Mouse (Mus musculus): ENCODE results near the gene Osgep. TPM values are rescaled to one million over a fixed set of nuclear protein-coding genes. Genes with fewer than 3 reads are reported as not detected.

Osgep gene
- polyA plus RNA-seq, 1 experiment from 2014 or later, result 117 TPM

DNA sequence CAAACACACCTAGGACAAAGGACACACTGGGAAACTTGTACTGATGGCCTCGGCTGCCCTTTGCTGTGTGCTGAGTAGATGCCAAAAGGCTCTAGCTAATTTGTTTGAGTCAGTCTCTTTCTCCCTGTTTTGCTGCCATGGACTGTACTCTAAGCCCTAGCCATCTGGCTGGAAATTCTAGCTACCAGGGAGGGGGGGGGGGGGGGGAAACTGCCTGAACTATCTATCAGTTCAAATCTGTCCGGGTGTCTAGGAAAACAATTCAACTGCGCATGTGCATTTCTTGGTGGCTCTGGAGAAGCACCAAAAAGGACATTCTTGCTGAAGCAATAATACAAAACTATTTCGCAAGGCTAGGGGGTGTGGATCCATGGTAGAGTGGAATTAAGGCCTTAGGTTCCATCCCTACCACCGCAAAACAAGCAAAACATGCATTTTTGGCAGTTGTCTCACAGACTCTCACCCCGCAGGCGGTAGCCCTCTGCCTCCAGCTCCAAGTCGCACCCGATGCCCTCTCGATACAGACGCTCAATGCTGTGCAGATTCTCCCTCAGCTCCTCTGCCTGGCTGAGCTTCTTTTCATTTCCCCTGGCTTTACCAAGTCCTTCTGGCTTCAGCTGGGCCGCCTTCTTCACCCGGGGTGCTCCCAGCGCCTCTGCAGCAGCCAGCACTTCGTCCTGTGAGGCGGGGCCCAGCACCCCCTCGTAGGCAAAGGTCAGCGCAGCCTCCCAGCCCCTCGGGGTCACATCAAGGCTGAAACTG lies 28.5 kb downstream of the Osgep start:
- peak overlapping the region; percentile 28 for H3K27ac ChIP-seq (ENCODE audit: low read length)
- H3K4me2 ChIP-seq (ENCODE audit: low read length), result peak overlapping the region; percentile 65
- no peaks in the 10 kb centered on the region for H3K36me3 ChIP-seq (ENCODE audit: control insufficient read depth, insufficient read depth, low read length)
- peak overlapping the region; percentile 41 for H3K4me3 ChIP-seq (ENCODE audit: low read depth, low read length)
- 15% methylated on average over 19 of the region's 19 CpGs for WGBS
- peak; percentile 64 for ATAC-seq
- no peaks in the 10 kb centered on the region for H3K9me3 ChIP-seq (replicated peaks; ENCODE audit: control insufficient read depth, low read length, poor library complexity, severe bottlenecking)
- peaks cover 12% of the 10 kb centered on the region for H3K4me1 ChIP-seq (ENCODE audit: control insufficient read depth, insufficient read depth, low read length)
- H3K27me3 ChIP-seq (ENCODE audit: control insufficient read depth, insufficient read depth, low read depth, low read length), result no peaks in the 10 kb centered on the region; the same call in 1 of the 2 replicates
- H3K9ac ChIP-seq (ENCODE audit: low read depth, low read length), result peak overlapping the region; percentile 64

DNA sequence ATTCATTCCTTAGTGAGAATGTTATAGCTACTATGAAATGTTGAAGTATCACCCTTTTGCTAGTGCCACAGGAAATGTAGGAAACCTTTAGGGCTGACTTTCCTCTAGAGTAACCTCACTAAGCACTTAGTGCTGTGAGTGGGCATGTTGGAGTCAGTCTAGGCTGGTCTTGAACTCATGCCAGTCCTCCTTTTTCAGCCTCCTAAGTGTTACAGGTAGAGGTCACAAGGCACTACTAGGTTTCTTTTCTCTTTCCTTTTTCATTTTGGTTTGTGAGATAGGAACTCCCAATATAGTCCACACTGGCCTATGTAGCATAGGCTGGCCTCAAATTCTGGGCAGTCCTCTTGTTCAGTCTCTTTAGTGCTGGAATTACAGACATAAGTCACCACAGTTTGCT lies 29.3 kb downstream of the Osgep start:
- Histone ChIP-seq H3K36me3 (ENCODE audit: control insufficient read depth, insufficient read depth, low read length) (no peaks in the 10 kb centered on the region), H3K9ac (ENCODE audit: low read depth, low read length) (no peak overlapping the region), H3K9me3 (replicated peaks; ENCODE audit: control insufficient read depth, low read length, poor library complexity, severe bottlenecking) (no peaks in the 10 kb centered on the region), H3K4me2 (ENCODE audit: low read length) (no peak overlapping the region), H3K27ac (ENCODE audit: low read length) (no peak overlapping the region), H3K27me3 (ENCODE audit: control insufficient read depth, insufficient read depth, low read depth, low read length) (no peaks in the 10 kb centered on the region; the same call in 1 of the 2 replicates), H3K4me1 (ENCODE audit: control insufficient read depth, insufficient read depth, low read length) (peaks cover 12% of the 10 kb centered on the region), H3K4me3 (ENCODE audit: low read depth, low read length) (no peak overlapping the region)
- no peak for ATAC-seq

DNA sequence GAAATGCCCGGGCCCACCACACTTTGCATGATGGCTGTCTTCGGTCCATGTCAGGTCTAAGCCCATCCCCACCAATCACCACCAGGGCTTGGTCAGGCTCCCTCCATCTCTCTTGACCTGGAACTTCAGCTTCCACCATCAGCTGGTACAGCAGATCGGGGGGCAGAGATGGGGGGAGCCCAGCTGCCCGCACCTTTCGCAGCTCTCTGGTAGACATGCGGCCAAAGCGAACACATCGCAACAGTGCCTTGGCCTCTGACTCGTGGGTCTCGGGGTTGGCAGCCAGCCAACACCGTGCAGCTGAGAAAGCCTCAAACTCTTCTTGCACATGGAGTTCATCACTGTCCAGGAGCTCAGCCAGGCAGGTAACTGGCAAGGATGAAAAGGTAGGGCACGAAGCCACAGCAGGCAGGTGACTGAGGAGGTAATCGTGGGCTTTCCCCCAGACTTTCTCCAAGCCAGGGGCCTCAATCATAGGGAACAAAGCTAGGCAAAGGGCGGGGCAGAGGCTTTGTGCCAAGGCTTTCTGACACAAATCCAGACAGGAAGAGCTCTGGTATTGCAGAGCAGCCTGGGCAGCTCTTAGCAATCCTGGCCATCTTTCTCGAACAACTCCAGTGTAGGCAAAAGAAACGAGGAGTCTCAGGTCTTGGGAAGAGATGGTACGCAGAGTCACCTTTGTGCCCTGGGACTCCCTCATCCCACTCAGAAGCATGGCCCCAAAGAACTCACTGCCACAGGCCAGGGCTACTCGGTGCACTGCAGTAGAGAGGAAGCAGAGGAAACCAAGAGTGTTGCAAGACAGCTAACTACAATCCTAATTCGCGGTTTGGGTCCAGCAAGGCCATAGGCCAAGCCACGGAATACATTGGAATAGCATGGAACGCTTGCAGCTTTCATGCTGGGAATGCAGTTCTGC lies 31.9 kb downstream of the Osgep start:
- WGBS, result 88% methylated on average over 22 of the region's 22 CpGs

DNA sequence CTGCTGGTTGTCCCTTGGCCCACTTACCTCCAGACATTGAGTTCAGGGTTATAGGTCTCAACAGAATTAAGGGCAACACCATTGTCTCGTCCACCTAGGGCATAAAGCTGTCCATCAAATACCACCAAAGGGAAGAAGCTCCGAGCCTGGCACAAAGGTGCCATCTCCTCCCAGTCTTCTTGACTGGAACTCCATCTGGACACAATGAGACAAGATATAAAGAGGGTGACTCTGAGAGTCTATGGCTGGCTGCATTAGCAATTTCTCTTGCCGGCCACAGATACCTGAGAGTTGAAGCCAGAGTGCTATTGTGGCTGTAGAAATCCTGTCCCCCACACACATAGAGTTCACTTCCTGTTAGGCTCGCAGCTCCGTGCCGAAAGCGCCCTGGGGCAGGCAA lies 32.6 kb downstream of the Osgep start:
- Histone ChIP-seq H3K9ac (ENCODE audit: low read depth, low read length) (no peak overlapping the region), H3K4me2 (ENCODE audit: low read length) (no peak overlapping the region), H3K27ac (ENCODE audit: low read length) (no peak overlapping the region), H3K4me3 (ENCODE audit: low read depth, low read length) (no peak overlapping the region), H3K27me3 (ENCODE audit: control insufficient read depth, insufficient read depth, low read depth, low read length) (no peaks in the 10 kb centered on the region; the same call in 1 of the 2 replicates), H3K9me3 (replicated peaks; ENCODE audit: control insufficient read depth, low read length, poor library complexity, severe bottlenecking) (no peaks in the 10 kb centered on the region), H3K4me1 (ENCODE audit: control insufficient read depth, insufficient read depth, low read length) (peaks cover 9% of the 10 kb centered on the region), H3K36me3 (ENCODE audit: control insufficient read depth, insufficient read depth, low read length) (no peaks in the 10 kb centered on the region)
- no peak for ATAC-seq
- 92% methylated on average over 7 of the region's 7 CpGs for WGBS

More for the DNA sequence above, 31.9 kb downstream of the Osgep start:
- ATAC-seq, result no peak
- Histone ChIP-seq H3K9ac (ENCODE audit: low read depth, low read length) (no peak overlapping the region), H3K4me1 (ENCODE audit: control insufficient read depth, insufficient read depth, low read length) (peaks cover 12% of the 10 kb centered on the region), H3K36me3 (ENCODE audit: control insufficient read depth, insufficient read depth, low read length) (no peaks in the 10 kb centered on the region), H3K27ac (ENCODE audit: low read length) (no peak overlapping the region), H3K9me3 (replicated peaks; ENCODE audit: control insufficient read depth, low read length, poor library complexity, severe bottlenecking) (no peaks in the 10 kb centered on the region), H3K27me3 (ENCODE audit: control insufficient read depth, insufficient read depth, low read depth, low read length) (no peaks in the 10 kb centered on the region; the same call in 1 of the 2 replicates), H3K4me2 (ENCODE audit: low read length) (no peak overlapping the region), H3K4me3 (ENCODE audit: low read depth, low read length) (no peak overlapping the region)

DNA sequence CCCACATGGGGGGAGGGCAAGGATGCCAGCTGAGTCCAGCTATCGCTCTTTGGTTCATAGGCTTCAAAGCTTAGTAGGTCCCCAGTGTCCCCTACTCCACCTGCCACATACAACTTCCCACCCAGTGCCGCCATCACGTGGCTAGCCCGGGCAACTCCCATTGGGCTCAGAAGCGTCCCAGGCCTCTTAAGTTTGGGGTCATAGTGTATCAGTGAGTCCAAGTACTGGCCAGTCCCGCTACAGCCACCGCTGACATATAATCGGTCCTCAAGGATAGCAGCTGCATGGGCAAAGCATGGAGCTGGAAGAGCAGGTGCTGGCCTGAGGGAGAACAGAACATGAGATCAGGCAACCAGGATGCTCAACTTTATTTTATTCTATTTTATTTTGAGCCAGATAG lies 33.1 kb downstream of the Osgep start:
- H3K27me3 ChIP-seq (ENCODE audit: control insufficient read depth, insufficient read depth, low read depth, low read length), result no peaks in the 10 kb centered on the region
- peaks cover 7% of the 10 kb centered on the region for H3K4me1 ChIP-seq (ENCODE audit: control insufficient read depth, insufficient read depth, low read length)
- H3K27ac ChIP-seq (ENCODE audit: low read length), result no peak overlapping the region
- H3K36me3 ChIP-seq (ENCODE audit: control insufficient read depth, insufficient read depth, low read length), result no peaks in the 10 kb centered on the region
- no peak overlapping the region for H3K4me3 ChIP-seq (ENCODE audit: low read depth, low read length)
- 92% methylated on average over 8 of the region's 8 CpGs for WGBS
- H3K9ac ChIP-seq (ENCODE audit: low read depth, low read length), result no peak overlapping the region
- no peak for ATAC-seq
- no peaks in the 10 kb centered on the region for H3K9me3 ChIP-seq (replicated peaks; ENCODE audit: control insufficient read depth, low read length, poor library complexity, severe bottlenecking)
- no peak overlapping the region for H3K4me2 ChIP-seq (ENCODE audit: low read length)

DNA sequence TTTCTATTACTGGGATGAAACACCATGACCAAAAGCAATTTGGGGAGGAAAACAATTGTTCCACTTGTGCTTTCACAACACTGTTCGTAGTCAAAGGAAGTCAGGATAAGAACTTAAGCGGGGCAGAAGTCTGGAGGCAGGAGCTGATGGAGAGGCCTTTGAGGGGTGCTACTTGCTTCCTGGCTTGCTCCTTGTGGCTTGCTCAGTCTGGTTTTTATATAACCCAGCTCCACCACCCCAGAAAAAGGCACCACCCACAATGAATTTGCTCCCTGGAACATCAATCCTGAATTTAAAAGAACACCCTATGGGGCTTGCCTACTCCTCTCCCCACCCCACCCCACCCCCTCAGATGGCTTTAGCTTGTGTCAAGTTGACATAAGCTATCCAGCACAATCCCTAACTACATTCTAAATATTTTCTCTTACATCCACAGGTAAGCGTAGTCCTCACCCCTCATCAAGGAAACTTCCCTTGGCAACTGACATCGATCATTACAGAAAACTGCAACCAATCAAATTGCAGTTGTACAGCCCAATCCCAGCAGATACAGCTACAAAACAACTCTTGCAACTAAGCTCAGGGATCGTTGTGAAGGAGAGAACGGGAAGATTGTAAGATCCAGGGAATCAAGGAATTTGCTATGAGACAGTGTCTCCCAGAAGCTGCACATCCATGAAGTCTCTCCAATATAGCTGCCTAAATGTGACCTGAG lies 48.3 kb downstream of the Osgep start:
- Histone ChIP-seq H3K27ac (ENCODE audit: low read length) (no peak overlapping the region), H3K9ac (ENCODE audit: low read depth, low read length) (no peak overlapping the region), H3K36me3 (ENCODE audit: control insufficient read depth, insufficient read depth, low read length) (no peaks in the 10 kb centered on the region), H3K4me3 (ENCODE audit: low read depth, low read length) (no peak overlapping the region), H3K4me2 (ENCODE audit: low read length) (no peak overlapping the region), H3K27me3 (ENCODE audit: control insufficient read depth, insufficient read depth, low read depth, low read length) (no peaks in the 10 kb centered on the region), H3K9me3 (replicated peaks; ENCODE audit: control insufficient read depth, low read length, poor library complexity, severe bottlenecking) (no peaks in the 10 kb centered on the region), H3K4me1 (ENCODE audit: control insufficient read depth, insufficient read depth, low read length) (no peaks in the 10 kb centered on the region)
- 83% methylated on average over 6 of the region's 6 CpGs for WGBS
- ATAC-seq, result no peak

DNA sequence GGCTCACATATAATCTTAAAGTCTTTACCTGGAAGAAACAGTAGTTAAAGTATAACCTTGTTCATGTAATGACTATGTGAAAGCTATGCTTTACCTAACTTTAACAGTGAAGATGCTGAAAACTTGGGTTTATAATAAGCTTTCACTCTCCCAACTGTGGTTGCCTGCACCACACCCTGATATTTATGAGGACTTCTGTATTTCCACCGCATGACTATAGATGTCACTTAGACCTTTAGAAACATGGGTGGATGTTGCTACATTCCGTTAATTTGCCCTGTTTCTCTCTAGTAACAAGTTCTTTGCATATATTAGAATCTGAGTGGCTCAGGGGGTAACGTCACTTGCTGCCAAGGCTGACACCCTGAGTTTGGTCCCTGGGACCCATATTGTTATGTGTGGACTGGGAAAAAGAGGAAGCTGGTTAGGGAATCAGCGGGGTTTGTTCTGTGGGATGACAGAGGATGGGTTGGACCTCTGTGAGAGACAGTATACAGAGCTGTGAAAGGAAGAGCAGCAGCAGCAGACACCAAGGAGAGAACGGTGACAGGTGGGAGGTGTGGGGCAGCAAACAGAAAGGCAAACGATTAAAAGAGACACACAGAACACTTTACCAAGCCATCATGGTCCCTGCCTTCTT lies 49.0 kb downstream of the Osgep start:
- Histone ChIP-seq H3K36me3 (ENCODE audit: control insufficient read depth, insufficient read depth, low read length) (no peaks in the 10 kb centered on the region), H3K4me2 (ENCODE audit: low read length) (no peak overlapping the region), H3K4me3 (ENCODE audit: low read depth, low read length) (no peak overlapping the region), H3K27ac (ENCODE audit: low read length) (no peak overlapping the region), H3K4me1 (ENCODE audit: control insufficient read depth, insufficient read depth, low read length) (peaks cover 4% of the 10 kb centered on the region), H3K27me3 (ENCODE audit: control insufficient read depth, insufficient read depth, low read depth, low read length) (no peaks in the 10 kb centered on the region), H3K9me3 (replicated peaks; ENCODE audit: control insufficient read depth, low read length, poor library complexity, severe bottlenecking) (no peaks in the 10 kb centered on the region), H3K9ac (ENCODE audit: low read depth, low read length) (no peak overlapping the region)
- WGBS, result 83% methylated on average over 6 of the region's 6 CpGs
- ATAC-seq, result no peak

DNA sequence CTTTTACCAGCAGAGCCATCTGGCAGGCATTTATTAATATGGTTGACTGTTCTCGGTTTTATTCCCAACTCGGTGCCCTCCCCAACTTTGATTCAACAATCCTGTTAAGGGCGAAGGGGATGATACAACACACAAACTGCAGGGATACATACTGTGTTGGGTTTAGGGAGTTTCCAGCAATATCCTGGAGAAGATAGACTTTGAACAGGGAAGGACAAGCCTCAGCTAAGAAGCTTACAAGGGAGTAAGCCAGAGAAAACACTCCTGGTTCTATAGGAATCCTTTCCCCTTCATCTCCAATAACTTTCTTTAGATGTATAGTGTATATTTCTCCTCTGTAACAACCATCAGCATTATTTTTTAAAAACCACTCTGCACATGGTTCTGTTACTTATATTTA lies 49.5 kb downstream of the Osgep start:
- 94% methylated on average over 3 of the region's 3 CpGs for WGBS
- H3K4me1 ChIP-seq (ENCODE audit: control insufficient read depth, insufficient read depth, low read length), result peaks cover 4% of the 10 kb centered on the region
- H3K36me3 ChIP-seq (ENCODE audit: control insufficient read depth, insufficient read depth, low read length), result no peaks in the 10 kb centered on the region
- no peak overlapping the region for H3K9ac ChIP-seq (ENCODE audit: low read depth, low read length)
- H3K27ac ChIP-seq (ENCODE audit: low read length), result no peak overlapping the region
- H3K27me3 ChIP-seq (ENCODE audit: control insufficient read depth, insufficient read depth, low read depth, low read length), result no peaks in the 10 kb centered on the region
- no peaks in the 10 kb centered on the region for H3K9me3 ChIP-seq (replicated peaks; ENCODE audit: control insufficient read depth, low read length, poor library complexity, severe bottlenecking)
- no peak for ATAC-seq
- H3K4me2 ChIP-seq (ENCODE audit: low read length), result no peak overlapping the region
- no peak overlapping the region for H3K4me3 ChIP-seq (ENCODE audit: low read depth, low read length)
